Mouse (Mus musculus) kidney, adult 2 months (tissue): ENCODE data around the gene Olfr368.

Source experiments
- CTCF ChIP-seq: fragments of 200-500 bp; conservative IDR thresholded peaks from 2 replicates; pipeline ENCODE4 v1.5.1; 2011; ENCODE audit warnings: low read depth, mild to moderate bottlenecking, control low read depth, low read length, moderate library complexity, mixed read lengths; ENCODE audit not compliant: insufficient read depth, insufficient read length
- POLR2A ChIP-seq: fragments of 200-500 bp; IDR thresholded peaks from one replicate; pipeline ENCODE4 v1.6.1; 2011; ENCODE audit warnings: low read depth, low read length, control low read depth

GRCm38 (mm10) chr2:37380189-37380588, 53.9 kb downstream of the Olfr368 start:
- TF ChIP-seq CTCF (peak; percentile 63), POLR2A (no peak)
